Mouse (Mus musculus) liver, embryonic 14.5 days (tissue): ENCODE results near the gene Dag1. TPM values are rescaled to one million over a fixed set of nuclear protein-coding genes. Genes with fewer than 3 reads are reported as not detected.

Experiments used
- ATAC-seq: fragments of 200-750 bp; cut with Nextera tagmentation; 2 replicates; pipeline ENCODE4 v1.8.0; 2017; ENCODE audit warnings: moderate number of reproducible peaks, mild to moderate bottlenecking, moderate library complexity; ENCODE audit not compliant: insufficient read depth
- DNase-seq, 3 experiments: peaks; one replicate each; pipeline ENCODE4 v3.0.0-alpha.2; 2012 to 2013; ENCODE audit warnings: low read depth in 3 of 3, low spot score in 3 of 3
- H3K27ac ChIP-seq: fragments of 300-500 bp; sonication (generic); 2 replicates; pipeline ENCODE4 v1.5.1; 2014; ENCODE audit warnings: moderate library complexity, mild to moderate bottlenecking, control low read depth, inconsistent platforms
- H3K27me3 ChIP-seq: fragments of 300-500 bp; sonication (generic); 2 replicates; pipeline ENCODE4 v1.6.1; 2014; ENCODE audit warnings: mild to moderate bottlenecking, low read length, moderate library complexity; ENCODE audit not compliant: control insufficient read depth, insufficient read depth
- H3K36me3 ChIP-seq: fragments of 300-500 bp; sonication (generic); replicated peaks from 2 replicates; pipeline ENCODE4 v1.6.1; 2014; ENCODE audit warnings: low read depth; ENCODE audit not compliant: control insufficient read depth, insufficient read depth
- H3K4me1 ChIP-seq, 2 experiments: fragments of 200-500 bp in 1 of 2; fragments of 300-500 bp in 1 of 2; sonication (generic) in 1 of 2; replicated peaks; 2 replicates each; pipeline ENCODE4 v1.6.1; 2012 to 2014; ENCODE audit warnings: antibody characterized with exemption in 1 of 2, inconsistent platforms in 1 of 2, low read length in 1 of 2; ENCODE audit not compliant: control insufficient read depth in 2 of 2, insufficient read depth in 2 of 2
- H3K4me2 ChIP-seq: fragments of 300-500 bp; sonication (generic); 2 replicates; pipeline ENCODE4 v1.6.1; 2014; ENCODE audit warnings: low read depth, mild to moderate bottlenecking, control low read depth, moderate library complexity
- H3K4me3 ChIP-seq, 2 experiments: fragments of 200-500 bp in 1 of 2; fragments of 300-500 bp in 1 of 2; sonication (generic) in 1 of 2; 2 replicates each; pipeline ENCODE4 v1.5.1; 2012 to 2014; ENCODE audit warnings: low read depth in 2 of 2, low read length in 2 of 2, mild to moderate bottlenecking in 2 of 2, control low read depth in 1 of 2, inconsistent platforms in 1 of 2, moderate library complexity in 1 of 2; ENCODE audit not compliant: insufficient read depth in 1 of 2
- H3K9ac ChIP-seq: fragments of 300-500 bp; sonication (generic); replicated peaks from 2 replicates; pipeline ENCODE4 v1.6.1; 2014; ENCODE audit warnings: mild to moderate bottlenecking, control low read depth, moderate library complexity
- H3K9me3 ChIP-seq: fragments of 300-500 bp; sonication (generic); 2 replicates; pipeline ENCODE4 v1.6.1; 2016; ENCODE audit warnings: low read length, mixed read lengths; ENCODE audit not compliant: control insufficient read depth
- CTCF ChIP-seq: IDR thresholded peaks from 2 replicates; pipeline ENCODE4 v1.5.1; 2016; ENCODE audit warnings: antibody characterized with exemption, low read depth, control low read depth
- EP300 ChIP-seq: IDR thresholded peaks from 2 replicates; pipeline ENCODE4 v1.6.1; 2016; ENCODE audit warnings: antibody characterized with exemption, low read depth
- WGBS: fragments of 180-500 bp; shearing (Covaris S2); extraction: QIAGEN DNeasy Blood & Tissue Kit; methylation state at CpG from one replicate; pipeline ENCODE4 v1.1.7; 2014; ENCODE audit not compliant: insufficient replicate concordance; 5-methylcytosine and 5-hydroxymethylcytosine counted together
- polyA plus RNA-seq, 2 experiments: library from polyadenylated mRNA; depleted of rRNA in 1 of 2; stranded (reverse) in 1 of 2; unstranded in 1 of 2; fragments of >200 nt; fragmentation: Nextera tagmentation in 1 of 2; extraction: Ambion mirVana in 1 of 2; gene quantifications; 2 replicates each; pipeline versions ENCODE4 v1.2.1 to v1.2.3; 2012 to 2014

Dag1 gene
- polyA plus RNA-seq, 2 experiments = 5.3 to 12.0 TPM

DNA sequence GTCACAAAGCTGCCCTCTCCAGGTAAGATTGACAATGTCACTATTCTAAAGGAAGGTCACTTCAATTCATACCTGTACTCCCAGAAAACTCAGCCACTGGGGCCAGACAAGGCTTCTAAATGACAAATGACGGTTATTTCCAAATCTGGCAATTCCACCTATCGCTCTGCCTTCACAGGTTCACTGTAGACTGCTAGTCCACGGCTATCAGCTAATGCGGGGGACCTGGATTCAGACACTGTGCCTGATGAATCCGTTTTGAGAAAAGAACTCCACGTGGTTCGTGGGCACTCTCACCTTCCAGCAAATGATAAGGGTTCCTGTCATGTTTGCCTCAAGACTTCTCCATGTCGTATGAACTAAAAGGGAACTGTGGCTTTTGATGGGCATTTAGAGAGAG is 78.0 kb downstream of the Dag1 start:
- WGBS = 44% methylated on average over 8 of the region's 8 CpGs
- Histone ChIP-seq H3K27ac (no peak overlapping the region), H3K27me3 (peaks cover 32% of the 10 kb centered on the region), H3K9ac (no peak overlapping the region), H3K36me3 (no peaks in the 10 kb centered on the region), H3K4me3 (no peak overlapping the region), H3K4me2 (no peak overlapping the region), H3K4me1 (no peaks in the 10 kb centered on the region), H3K9me3 (no peaks in the 10 kb centered on the region)
- TF ChIP-seq EP300 (no peak), CTCF (no peak)
- ATAC-seq (no peak), DNase-seq (no peak)

- DNase-seq = no peak
Measured at GRCm38 (mm10) chr9:108183531-108183994, 80.2 kb downstream of the Dag1 start.

DNA sequence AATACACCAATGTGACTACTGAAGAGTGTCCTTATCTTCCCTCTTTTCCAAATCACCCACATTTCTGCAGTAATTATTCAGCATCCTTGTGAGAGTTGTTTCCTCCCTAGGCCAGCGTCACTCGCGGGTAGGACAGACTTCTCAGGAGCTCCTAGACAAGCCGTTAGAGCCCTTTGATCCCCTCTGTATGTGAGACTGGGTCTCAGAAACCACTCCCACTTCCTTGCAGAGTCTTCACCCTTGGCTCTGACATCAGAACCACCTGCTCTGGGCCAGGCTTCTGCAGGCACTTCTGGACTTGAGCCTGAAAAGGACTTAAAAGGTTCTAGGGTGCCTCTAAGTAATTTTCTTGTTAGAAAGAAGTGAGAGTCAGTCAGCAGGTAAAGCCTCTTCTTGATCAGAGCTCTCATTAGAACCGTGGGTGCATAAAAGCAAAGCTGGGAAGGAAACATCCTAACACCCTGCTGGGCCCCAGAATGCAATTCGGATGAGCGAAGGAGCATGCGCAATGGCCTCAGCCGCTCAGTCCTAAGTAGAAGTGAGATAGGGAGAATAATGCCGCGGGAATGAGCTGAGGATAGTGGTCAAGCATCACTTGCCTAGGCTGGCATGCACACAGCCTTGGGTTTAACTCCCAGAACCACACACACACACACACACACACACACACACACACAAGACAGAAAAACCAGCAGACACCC is 80.8 kb downstream of the Dag1 start:
- Histone ChIP-seq H3K27me3 (peaks cover 5% of the 10 kb centered on the region), H3K4me1 (no peaks in the 10 kb centered on the region), H3K4me3 (no peak overlapping the region), H3K4me2 (no peak overlapping the region), H3K9ac (no peak overlapping the region), H3K9me3 (no peaks in the 10 kb centered on the region), H3K27ac (no peak overlapping the region), H3K36me3 (no peaks in the 10 kb centered on the region)
- ATAC-seq (no peak), DNase-seq (no peak)
- TF ChIP-seq EP300 (no peak), CTCF (no peak)
- 54% methylated on average over 11 of the region's 11 CpGs for WGBS

More at GRCm38 (mm10) chr9:108183531-108183994, 80.2 kb downstream of the Dag1 start:
- no peak overlapping the region for H3K27ac ChIP-seq
- H3K4me3 ChIP-seq = no peak overlapping the region
- no peaks in the 10 kb centered on the region for H3K36me3 ChIP-seq
- H3K9ac ChIP-seq = no peak overlapping the region
- TF ChIP-seq CTCF = no peak
- TF ChIP-seq EP300 = no peak
- no peak overlapping the region for H3K4me2 ChIP-seq
- ATAC-seq = no peak
- no peaks in the 10 kb centered on the region for H3K4me1 ChIP-seq
- peaks cover 10% of the 10 kb centered on the region for H3K27me3 ChIP-seq
- H3K9me3 ChIP-seq = no peaks in the 10 kb centered on the region
- 77% methylated on average over 19 of the region's 19 CpGs for WGBS

DNA sequence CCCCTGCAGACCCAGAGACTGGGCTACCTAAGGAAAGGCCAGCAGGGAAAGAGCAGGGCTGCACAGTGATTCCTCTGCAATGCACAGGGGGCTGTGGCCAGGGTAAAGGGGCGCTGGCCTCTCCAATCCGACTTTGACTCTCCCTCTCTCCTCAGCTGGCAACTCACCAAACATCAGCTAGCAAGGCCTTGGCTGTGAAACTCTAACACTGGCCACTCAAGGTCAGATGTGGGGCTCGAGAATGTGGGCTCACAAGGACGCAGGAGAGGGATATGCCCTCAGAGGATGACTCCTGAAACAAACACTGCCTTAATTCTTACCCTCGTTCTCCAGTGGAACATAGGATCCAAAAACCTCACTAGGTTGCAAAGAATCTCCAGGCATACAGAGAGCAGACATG is 85.4 kb downstream of the Dag1 start:
- no peak overlapping the region for H3K27ac ChIP-seq
- ATAC-seq = no peak
- H3K4me1 ChIP-seq = no peaks in the 10 kb centered on the region
- H3K9ac ChIP-seq = no peak overlapping the region
- DNase-seq = no peak
- H3K4me3 ChIP-seq = no peak overlapping the region
- no peaks in the 10 kb centered on the region for H3K9me3 ChIP-seq
- no peaks in the 10 kb centered on the region for H3K36me3 ChIP-seq
- H3K4me2 ChIP-seq = no peak overlapping the region
- WGBS = 52% methylated on average over 5 of the region's 5 CpGs
- H3K27me3 ChIP-seq = no peaks in the 10 kb centered on the region
- TF ChIP-seq EP300 (no peak), CTCF (no peak)

GRCm38 (mm10) chr9:108175116-108175838 is 88.5 kb downstream of the Dag1 start:
- 58% methylated on average over 19 of the region's 19 CpGs for WGBS
- DNase-seq = no peak
- no peaks in the 10 kb centered on the region for H3K27me3 ChIP-seq
- no peak overlapping the region for H3K27ac ChIP-seq
- H3K36me3 ChIP-seq = no peaks in the 10 kb centered on the region
- no peak for ATAC-seq
- no peaks in the 10 kb centered on the region for H3K4me1 ChIP-seq
- no peak for TF ChIP-seq EP300
- no peak for TF ChIP-seq CTCF
- no peak overlapping the region for H3K4me3 ChIP-seq
- no peaks in the 10 kb centered on the region for H3K9me3 ChIP-seq
- no peak overlapping the region for H3K9ac ChIP-seq
- H3K4me2 ChIP-seq = no peak overlapping the region
